Mouse (Mus musculus) bone marrow macrophage, adult 2 months (primary cell): ENCODE measurements around the gene Gimap3.

ENCODE experiments used
- CTCF ChIP-seq: IDR thresholded peaks from 2 replicates; pipeline ENCODE4 v1.5.1; 2012; ENCODE audit warnings: low read depth, mild to moderate bottlenecking, low read length, moderate library complexity
- POLR2A ChIP-seq: IDR thresholded peaks from 2 replicates; pipeline ENCODE4 v1.6.1; 2012; ENCODE audit warnings: mild to moderate bottlenecking, low read depth, low read length, borderline replicate concordance

DNA sequence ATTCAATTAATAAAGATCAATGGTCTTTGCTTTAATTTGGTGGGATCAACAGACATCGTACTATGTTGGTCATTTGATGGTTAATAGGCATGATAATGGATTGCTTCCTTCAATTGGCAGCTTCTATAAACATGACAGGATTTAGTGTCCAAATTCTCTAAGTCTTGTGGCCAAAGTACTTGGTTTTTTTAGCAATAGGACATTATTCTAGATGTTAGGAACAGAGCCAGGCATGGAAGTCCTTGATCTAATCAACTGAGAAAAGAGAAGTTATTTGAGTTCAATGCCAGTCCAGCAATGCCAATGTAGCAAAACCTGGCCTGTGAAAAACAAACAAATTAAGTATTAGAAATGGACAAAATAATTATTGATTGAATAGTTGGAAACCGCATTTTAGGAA lies 14.9 kb upstream of the Gimap3 start:
- TF ChIP-seq CTCF (no peak), POLR2A (no peak)
